Mouse (Mus musculus) lung, embryonic 16.5 days (tissue): Measurements from ENCODE around the gene Ryr3. TPM values are rescaled to one million over a fixed set of nuclear protein-coding genes. Genes with fewer than 3 reads are reported as not detected.

Source experiments
- ATAC-seq: fragments of 200-750 bp; cut with Nextera tagmentation; 2 replicates; pipeline ENCODE4 v1.8.0; 2017; ENCODE audit warnings: low read depth, mild to moderate bottlenecking, moderate library complexity
- H3K27ac ChIP-seq: fragments of 300-500 bp; sonication (generic); 2 replicates; pipeline ENCODE4 v1.5.1; 2014; ENCODE audit warnings: mild to moderate bottlenecking, control low read depth, low read length
- H3K27me3 ChIP-seq: fragments of 300-500 bp; sonication (generic); 2 replicates; pipeline ENCODE4 v1.6.1; 2014; ENCODE audit warnings: low read depth, low read length, mixed read lengths; ENCODE audit not compliant: control insufficient read depth, insufficient read depth
- H3K36me3 ChIP-seq: fragments of 300-500 bp; sonication (generic); 2 replicates; pipeline ENCODE4 v1.6.1; 2014; ENCODE audit warnings: low read length; ENCODE audit not compliant: control insufficient read depth, insufficient read depth
- H3K4me1 ChIP-seq: fragments of 300-500 bp; sonication (generic); replicated peaks from 2 replicates; pipeline ENCODE4 v1.6.1; 2014; ENCODE audit warnings: low read length, mixed read lengths; ENCODE audit not compliant: control insufficient read depth, insufficient read depth
- H3K4me2 ChIP-seq: fragments of 300-500 bp; sonication (generic); 2 replicates; pipeline ENCODE4 v1.6.1; 2014; ENCODE audit warnings: low read depth, low read length, control low read depth
- H3K4me3 ChIP-seq: fragments of 300-500 bp; sonication (generic); 2 replicates; pipeline ENCODE4 v1.5.1; 2014; ENCODE audit warnings: mild to moderate bottlenecking, low read length, control low read depth
- H3K9ac ChIP-seq: fragments of 300-500 bp; sonication (generic); 2 replicates; pipeline ENCODE4 v1.6.1; 2014; ENCODE audit warnings: low read length, control low read depth
- H3K9me3 ChIP-seq: fragments of 300-500 bp; sonication (generic); 2 replicates; pipeline ENCODE4 v1.6.1; 2016; ENCODE audit warnings: low read length; ENCODE audit not compliant: control insufficient read depth
- WGBS: fragments of 180-500 bp; shearing (Covaris S2); extraction: QIAGEN DNeasy Blood & Tissue Kit; methylation state at CpG from one replicate; pipeline ENCODE4 v1.1.7; 2014; 5-methylcytosine and 5-hydroxymethylcytosine counted together
- polyA plus RNA-seq: library from polyadenylated mRNA; unstranded; fragments of >200 nt; fragmentation: Nextera tagmentation; extraction: Ambion mirVana; gene quantifications from 2 replicates; pipeline ENCODE4 v1.2.1, GENCODE M21; 2015

The Ryr3 gene
- polyA plus RNA-seq, 1 experiment from 2014 or later: 2.0 TPM

- ATAC-seq: peak; percentile 77
- 9% methylated on average over 8 of the region's 8 CpGs for WGBS
- Histone ChIP-seq H3K27me3 (no peaks in the 10 kb centered on the region), H3K4me3 (no peak overlapping the region), H3K36me3 (no peaks in the 10 kb centered on the region), H3K27ac (no peak overlapping the region), H3K4me1 (no peaks in the 10 kb centered on the region), H3K4me2 (no peak overlapping the region), H3K9ac (no peak overlapping the region), H3K9me3 (no peaks in the 10 kb centered on the region)
These were observed 416.9 kb downstream of the Ryr3 start for GRCm38 (mm10) chr2:112799995-112800353.

GRCm38 (mm10) chr2:112799351-112799994, 417.4 kb downstream of the Ryr3 start:
- no peak for ATAC-seq
- Histone ChIP-seq H3K9ac (no peak overlapping the region), H3K4me1 (no peaks in the 10 kb centered on the region), H3K27me3 (no peaks in the 10 kb centered on the region), H3K27ac (no peak overlapping the region), H3K9me3 (no peaks in the 10 kb centered on the region), H3K4me3 (no peak overlapping the region), H3K36me3 (no peaks in the 10 kb centered on the region), H3K4me2 (no peak overlapping the region)
- 78% methylated on average over 7 of the region's 7 CpGs for WGBS

DNA sequence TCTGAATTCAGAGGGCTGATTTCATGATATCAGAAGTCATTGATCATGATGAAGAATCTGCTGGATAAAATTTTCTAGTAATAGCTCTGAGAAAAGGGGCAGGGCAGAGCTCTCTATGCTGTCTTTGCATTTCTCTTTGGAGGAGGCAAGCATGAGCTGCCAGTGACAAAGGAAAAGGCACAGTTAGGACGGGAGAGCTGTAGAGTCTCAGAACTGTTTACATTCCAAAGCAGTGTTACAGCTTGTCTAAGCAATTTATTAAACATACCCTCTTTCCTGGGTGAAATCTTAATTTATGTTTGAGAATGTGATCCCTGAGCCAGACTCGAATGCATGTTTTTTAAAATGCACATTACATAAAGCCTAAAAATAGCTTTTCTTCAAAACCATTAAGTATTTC, 435.3 kb downstream of the Ryr3 start:
- Histone ChIP-seq H3K27ac (peak overlapping the region; percentile 43; the same call in 1 of the 2 replicates), H3K4me1 (peaks cover 11% of the 10 kb centered on the region; the same call in 1 of the 2 replicates), H3K27me3 (no peaks in the 10 kb centered on the region), H3K9me3 (no peaks in the 10 kb centered on the region), H3K4me3 (no peak overlapping the region), H3K9ac (no peak overlapping the region), H3K4me2 (no peak overlapping the region), H3K36me3 (no peaks in the 10 kb centered on the region)
- ATAC-seq: peak; percentile 93
- WGBS: 15% methylated on average over 2 of the region's 2 CpGs

DNA sequence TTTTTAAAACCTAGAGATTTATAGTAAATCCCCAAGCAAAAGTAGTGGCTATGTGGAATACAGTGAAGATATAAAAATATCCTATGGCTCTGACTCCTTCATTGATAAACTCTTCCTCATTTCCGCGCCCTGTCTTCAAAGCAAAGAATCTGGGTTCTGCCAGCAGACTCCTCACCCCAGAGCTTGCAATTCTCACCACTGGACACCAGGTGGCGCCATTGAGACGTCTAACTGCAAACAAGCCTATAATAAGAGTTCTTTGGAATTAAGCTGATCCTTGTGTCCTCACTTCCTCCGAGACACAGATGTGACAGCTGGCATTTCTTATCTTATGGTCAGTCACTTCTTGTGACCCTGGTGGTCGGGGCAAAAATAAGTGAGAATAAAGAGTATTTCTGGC, 442.1 kb downstream of the Ryr3 start:
- H3K4me1 ChIP-seq: no peaks in the 10 kb centered on the region
- no peak overlapping the region for H3K9ac ChIP-seq
- no peaks in the 10 kb centered on the region for H3K9me3 ChIP-seq
- H3K27me3 ChIP-seq: no peaks in the 10 kb centered on the region
- no peak overlapping the region for H3K4me2 ChIP-seq
- no peaks in the 10 kb centered on the region for H3K36me3 ChIP-seq
- WGBS: 13% methylated on average over 6 of the region's 6 CpGs
- no peak for ATAC-seq
- H3K27ac ChIP-seq: no peak overlapping the region
- H3K4me3 ChIP-seq: no peak overlapping the region

GRCm38 (mm10) chr2:112767665-112768064, 449.2 kb downstream of the Ryr3 start:
- Histone ChIP-seq H3K4me3 (no peak overlapping the region), H3K36me3 (no peaks in the 10 kb centered on the region), H3K4me2 (no peak overlapping the region), H3K9ac (no peak overlapping the region), H3K27me3 (no peaks in the 10 kb centered on the region), H3K4me1 (no peaks in the 10 kb centered on the region), H3K27ac (no peak overlapping the region), H3K9me3 (no peaks in the 10 kb centered on the region)
- 64% methylated on average over 5 of the region's 5 CpGs for WGBS
- ATAC-seq: no peak

- Histone ChIP-seq H3K4me2 (no peak overlapping the region), H3K4me3 (no peak overlapping the region), H3K27ac (no peak overlapping the region), H3K9ac (no peak overlapping the region), H3K4me1 (no peaks in the 10 kb centered on the region), H3K27me3 (no peaks in the 10 kb centered on the region), H3K9me3 (no peaks in the 10 kb centered on the region), H3K36me3 (no peaks in the 10 kb centered on the region)
- ATAC-seq: no peak
- WGBS: 38% methylated on average over 5 of the region's 5 CpGs
These were observed 451.9 kb downstream of the Ryr3 start for GRCm38 (mm10) chr2:112765046-112765445.

DNA sequence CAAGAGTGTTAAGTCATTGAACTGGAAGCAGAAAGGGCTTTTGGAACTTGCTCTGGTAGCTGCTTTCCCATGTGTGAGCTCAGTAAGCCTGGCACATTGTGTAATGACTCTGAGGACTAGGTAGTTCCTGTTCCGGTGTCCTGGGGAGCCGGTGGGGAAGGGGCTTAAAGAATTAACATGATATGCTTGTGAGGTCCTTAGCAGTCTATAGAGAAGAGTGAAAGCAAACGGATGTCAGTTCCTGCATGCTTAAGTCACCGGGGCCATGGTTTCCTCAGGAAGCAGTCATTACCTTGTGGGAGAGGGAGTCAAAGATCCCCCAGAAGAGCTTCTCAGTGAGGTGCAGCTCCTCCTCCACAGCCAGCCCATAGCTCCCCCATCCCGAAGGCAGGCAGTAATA, 452.6 kb downstream of the Ryr3 start:
- no peak for ATAC-seq
- 50% methylated on average over 5 of the region's 5 CpGs for WGBS
- H3K27me3 ChIP-seq: no peaks in the 10 kb centered on the region
- H3K4me2 ChIP-seq: no peak overlapping the region
- H3K36me3 ChIP-seq: no peaks in the 10 kb centered on the region
- no peak overlapping the region for H3K9ac ChIP-seq
- H3K27ac ChIP-seq: no peak overlapping the region
- no peak overlapping the region for H3K4me3 ChIP-seq
- H3K9me3 ChIP-seq: no peaks in the 10 kb centered on the region
- no peaks in the 10 kb centered on the region for H3K4me1 ChIP-seq

- Histone ChIP-seq H3K4me1 (no peaks in the 10 kb centered on the region), H3K27ac (no peak overlapping the region), H3K4me3 (no peak overlapping the region), H3K4me2 (no peak overlapping the region), H3K36me3 (no peaks in the 10 kb centered on the region), H3K27me3 (no peaks in the 10 kb centered on the region), H3K9ac (no peak overlapping the region), H3K9me3 (no peaks in the 10 kb centered on the region)
- 65% methylated on average over 2 of the region's 2 CpGs for WGBS
- no peak for ATAC-seq
These were observed 454.9 kb downstream of the Ryr3 start for GRCm38 (mm10) chr2:112762006-112762405.

DNA sequence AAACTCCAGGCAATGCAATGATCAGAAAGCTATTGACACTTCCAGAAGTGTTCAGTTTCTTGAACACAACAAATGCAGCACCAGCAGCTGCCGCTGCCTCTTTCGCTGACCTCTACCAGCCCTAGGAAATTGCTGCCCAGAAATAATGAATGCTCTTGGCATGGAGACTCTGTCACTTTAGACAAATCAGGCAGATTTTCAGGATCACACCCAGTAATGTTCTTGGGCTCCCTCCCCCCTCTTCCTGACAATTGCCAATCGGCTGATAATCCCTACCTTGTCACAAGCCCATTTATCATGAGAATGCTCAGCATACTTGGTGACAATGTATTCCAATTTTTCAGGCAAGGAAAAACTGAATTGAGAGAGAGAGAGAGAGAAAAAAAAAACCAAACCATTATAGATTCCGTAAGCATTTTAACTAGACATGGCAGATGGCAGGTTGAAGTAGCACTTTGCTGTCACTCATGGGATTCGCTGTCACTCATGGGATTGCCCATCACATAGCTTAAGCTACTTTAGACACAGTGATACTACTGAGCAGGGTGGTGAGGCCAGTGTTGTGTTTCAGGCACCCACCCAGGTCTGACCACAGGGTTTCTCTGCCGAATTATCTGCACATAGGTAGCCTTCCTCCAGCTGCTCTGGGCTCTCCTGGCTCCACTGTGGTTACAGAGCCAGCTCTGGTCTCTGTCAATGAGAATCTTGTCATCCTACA, 455.5 kb downstream of the Ryr3 start:
- Histone ChIP-seq H3K4me2 (no peak overlapping the region), H3K9me3 (no peaks in the 10 kb centered on the region), H3K27me3 (no peaks in the 10 kb centered on the region), H3K4me3 (no peak overlapping the region), H3K36me3 (no peaks in the 10 kb centered on the region), H3K9ac (no peak overlapping the region), H3K4me1 (no peaks in the 10 kb centered on the region), H3K27ac (no peak overlapping the region)
- ATAC-seq: no peak
- WGBS: 59% methylated on average over 6 of the region's 6 CpGs
